Mouse (Mus musculus): ENCODE measurements at regions not wholly inside any gene's neighbourhood (a gene's known extent, or its start where the extent isn't known, plus 50 kb on each side); places are given as distances from the start of the nearest gene placed in this dataset.

DNA sequence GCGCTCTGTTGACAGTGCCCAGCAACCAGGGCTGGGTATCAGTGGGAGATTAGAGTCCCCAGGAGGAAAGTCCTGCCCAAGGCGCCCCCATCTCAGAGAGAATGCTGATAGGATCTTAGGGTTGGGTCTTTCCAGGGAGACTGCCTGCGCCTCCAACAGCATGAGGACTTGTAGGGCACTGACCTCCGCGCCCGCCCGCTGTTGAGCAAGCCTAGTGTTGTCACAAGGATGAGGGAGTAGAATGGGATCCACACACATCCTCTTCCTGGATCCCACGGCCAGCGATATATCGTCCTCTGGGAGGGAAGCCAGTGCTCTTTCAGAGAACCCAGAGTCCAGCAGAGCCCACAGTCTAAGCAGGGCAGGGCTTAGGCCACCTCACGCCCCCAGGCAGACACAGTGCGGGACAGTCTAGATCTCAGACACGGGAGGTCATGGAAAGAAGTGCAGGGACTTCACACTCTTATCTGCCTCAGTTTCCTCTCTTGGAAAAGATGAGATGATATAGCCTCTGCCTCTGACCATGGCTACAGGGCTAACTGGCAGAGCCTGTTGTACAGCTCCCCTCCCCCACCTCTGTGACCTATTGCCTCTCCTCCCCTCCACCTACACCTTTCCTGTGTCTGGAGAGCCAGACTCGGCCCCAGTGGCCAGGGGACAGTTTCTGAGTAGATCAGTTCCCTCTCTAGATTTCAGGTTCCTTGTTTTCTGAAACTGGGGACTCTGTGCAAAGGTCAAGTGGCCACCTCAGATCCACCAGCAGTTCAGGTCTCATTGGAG lies 52.0 kb upstream of the Dusp5 start:
- no peak for DNase-seq (ENCODE audit: low read depth)

DNA sequence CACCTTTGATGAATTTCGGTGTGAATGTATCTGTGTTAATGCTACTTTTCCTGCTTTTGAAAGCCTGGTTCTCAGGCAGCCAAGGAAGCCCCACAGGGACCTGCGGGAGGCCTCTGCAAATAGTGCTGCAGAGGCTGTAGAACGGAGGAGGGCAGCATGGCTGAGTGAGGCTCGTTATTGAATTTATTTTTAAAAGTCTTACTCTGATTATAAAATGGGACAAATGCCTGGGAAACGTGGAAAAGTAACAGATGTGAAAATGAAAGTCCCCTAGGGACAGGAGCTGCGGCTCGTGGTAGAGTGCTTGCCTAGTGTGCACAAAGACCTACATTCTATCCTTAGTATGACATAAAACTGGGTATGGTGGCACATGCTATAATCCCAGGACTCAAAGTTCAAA lies 59.7 kb upstream of the Dusp5 start:
- DNase-seq (ENCODE audit: low read depth) = no peak

DNA sequence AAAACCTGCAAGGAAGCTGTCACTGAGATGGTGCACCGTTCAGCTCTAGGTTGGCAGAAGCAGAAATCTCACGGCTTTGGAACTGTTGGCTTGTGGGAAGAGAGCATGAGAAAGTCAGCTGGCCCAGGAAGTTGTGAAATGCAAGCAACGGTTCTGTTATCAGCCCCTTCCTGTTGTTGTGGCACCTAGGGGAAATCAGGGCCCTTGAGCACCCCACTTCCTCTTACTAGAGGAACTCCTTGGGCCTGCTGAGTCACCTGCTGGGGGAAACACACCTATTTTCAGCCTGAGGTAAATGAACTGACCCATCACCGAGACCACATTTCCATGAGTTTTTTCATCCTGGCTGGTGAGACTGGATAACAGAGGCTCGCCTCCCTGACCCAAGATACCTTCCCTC lies 64.2 kb upstream of the Dusp5 start:
- peak; percentile 86 for DNase-seq (ENCODE audit: low read depth)

GRCm38 (mm10) chr19:53464135-53464534 lies 64.8 kb upstream of the Dusp5 start:
- peak; percentile 51 for DNase-seq (ENCODE audit: low read depth)

GRCm38 (mm10) chr19:53461025-53462015 lies 67.6 kb upstream of the Dusp5 start:
- peak; percentile 52 for DNase-seq (ENCODE audit: low read depth)

DNA sequence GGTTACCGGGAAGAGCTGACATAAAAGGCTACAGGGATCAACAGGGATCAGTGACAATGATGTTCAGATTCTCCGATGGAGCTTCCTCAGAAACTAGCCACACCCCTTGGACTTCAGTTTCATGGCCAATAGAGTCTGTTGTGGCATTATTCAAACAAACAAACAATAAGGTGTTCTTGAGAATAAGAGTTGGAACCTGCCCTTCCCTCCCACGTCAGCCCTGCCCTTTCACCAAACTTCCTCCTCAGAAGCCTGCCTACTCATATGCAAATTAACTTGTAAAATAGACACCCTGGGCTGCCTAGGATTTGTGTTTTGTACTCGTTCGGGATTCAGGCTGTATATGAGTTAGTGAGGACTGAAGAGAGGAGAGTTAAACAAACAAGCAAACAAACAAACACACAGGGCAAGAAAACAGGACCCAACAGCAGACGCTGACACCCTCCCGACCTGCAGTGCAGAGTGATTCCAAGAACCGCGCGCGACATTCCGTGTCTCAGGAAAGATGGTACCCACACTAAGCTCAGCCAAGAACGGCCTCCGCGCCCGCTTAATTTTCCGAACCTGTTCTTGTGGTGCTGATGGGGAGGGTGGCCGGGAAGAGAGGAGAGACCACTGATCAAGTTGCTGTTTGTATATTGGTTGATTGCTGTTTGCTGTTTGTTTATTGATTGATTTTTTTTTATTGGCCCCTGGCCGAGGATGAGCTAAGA lies 68.4 kb upstream of the Dusp5 start:
- DNase-seq (ENCODE audit: low read depth) = peak; percentile 62

- no peak for DNase-seq (ENCODE audit: low read depth)
These were observed 69.0 kb upstream of the Smndc1 start for GRCm38 (mm10) chr19:53459407-53459788.

- no peak for DNase-seq (ENCODE audit: low read depth)
These were observed 68.5 kb upstream of the Smndc1 start for GRCm38 (mm10) chr19:53458770-53459406.

DNA sequence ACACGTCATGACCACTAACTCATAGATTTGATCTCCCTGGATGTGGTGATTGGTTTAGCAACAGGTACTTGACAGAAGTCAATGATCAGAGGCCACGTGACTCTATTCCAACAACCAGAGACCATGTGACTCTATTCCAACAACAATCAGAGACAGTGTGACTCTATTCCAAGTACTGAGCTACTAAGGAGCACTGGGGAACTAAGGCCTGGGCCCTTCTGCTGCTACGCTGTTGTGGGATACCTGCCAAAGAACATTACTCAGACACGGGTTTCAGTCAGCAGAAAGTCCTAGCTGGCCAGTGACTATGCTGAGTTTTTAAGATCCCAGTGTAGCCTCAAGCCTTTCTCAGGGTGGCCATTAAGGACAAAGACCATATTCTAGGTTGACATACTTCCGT lies 66.3 kb upstream of the Smndc1 start:
- no peak for DNase-seq (ENCODE audit: low read depth)

DNA sequence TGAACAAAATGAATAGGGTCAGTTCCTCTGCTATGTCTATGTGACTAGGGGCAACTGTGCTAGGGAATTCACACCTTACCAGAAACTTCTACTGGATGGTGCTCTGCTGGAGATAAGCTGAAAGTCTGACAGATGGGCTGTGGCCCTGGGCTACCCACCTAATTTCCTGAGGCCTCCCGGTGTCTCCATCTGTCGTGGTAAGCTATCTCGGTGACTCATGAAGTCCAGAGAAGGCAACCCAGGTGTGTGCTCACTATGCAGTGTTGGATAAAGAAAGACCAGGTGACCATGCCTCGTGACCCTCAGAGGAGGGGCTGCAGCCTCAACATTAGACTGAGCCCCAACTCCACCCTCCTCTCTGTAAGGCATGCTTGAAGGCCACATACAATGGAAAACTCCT lies 64.2 kb upstream of the Smndc1 start:
- DNase-seq (ENCODE audit: low read depth) = no peak

DNA sequence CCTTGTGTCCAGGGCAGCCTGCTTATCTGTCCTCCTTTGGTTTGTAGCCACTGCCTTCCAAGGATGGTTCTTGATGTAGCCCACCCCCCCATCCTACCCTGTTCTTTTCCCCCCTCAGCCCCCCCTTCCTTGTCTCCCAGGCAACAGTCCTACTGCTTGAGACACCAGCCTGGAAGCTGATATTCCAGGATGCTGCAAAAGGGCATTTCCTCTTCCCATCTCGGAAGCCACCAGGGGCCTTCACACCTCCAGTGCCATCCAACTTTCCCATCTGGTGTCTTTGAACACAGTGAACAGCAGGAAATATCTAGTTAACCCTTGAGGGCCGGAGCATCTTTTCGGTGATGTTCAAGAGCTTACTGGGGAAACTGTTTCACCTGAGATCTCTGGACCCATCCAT lies 63.7 kb upstream of the Smndc1 start:
- no peak for DNase-seq (ENCODE audit: low read depth)

GRCm38 (mm10) chr19:53453317-53453947 lies 63.1 kb upstream of the Smndc1 start:
- no peak for DNase-seq (ENCODE audit: low read depth)

DNA sequence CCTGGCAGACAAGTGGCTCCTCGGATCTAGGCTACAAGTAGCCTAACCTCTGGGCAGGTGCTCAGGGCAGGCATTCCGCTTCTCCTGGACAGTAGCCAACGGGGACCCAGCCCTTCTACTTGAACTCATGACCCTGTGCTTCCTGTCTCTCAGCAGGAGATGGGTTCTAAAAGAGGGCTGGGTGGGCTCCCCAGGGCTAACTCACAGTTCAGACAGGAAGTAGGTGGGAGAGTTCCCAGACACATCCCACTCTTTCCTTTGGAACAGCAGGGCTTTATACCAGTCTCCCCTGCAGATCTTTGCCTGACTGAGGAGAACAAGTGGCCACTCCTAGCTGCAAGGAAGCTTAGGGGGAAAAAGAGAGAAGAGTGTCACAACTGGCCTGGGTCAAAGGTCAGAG lies 62.0 kb upstream of the Smndc1 start:
- DNase-seq (ENCODE audit: low read depth) = no peak

GRCm38 (mm10) chr19:53451388-53451922 lies 61.1 kb upstream of the Smndc1 start:
- no peak for DNase-seq (ENCODE audit: low read depth)

- DNase-seq (ENCODE audit: low read depth) = no peak
These were observed 60.4 kb upstream of the Smndc1 start for GRCm38 (mm10) chr19:53450624-53451387.

- no peak for DNase-seq (ENCODE audit: low read depth)
These were observed 58.9 kb upstream of the Smndc1 start for GRCm38 (mm10) chr19:53449137-53449783.

DNA sequence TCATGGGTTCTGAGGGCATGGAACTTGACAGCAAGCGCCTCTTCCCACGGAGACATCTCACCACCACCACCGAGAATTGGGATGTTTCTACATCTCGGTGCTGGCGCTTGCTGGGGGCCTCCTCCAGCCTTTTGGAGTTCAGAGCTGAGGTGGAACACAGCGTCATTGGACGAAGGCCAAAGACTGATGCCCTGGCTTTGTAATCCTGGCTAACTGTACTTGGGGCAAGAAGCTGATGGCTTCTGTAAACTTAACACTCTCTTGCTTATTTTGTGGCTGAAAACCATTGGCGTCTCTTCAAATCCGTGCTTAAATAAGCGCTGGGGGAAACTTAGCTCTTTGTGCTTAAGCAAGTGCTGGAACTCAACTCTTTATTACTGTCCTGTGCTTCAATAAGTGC lies 57.8 kb upstream of the Smndc1 start:
- DNase-seq (ENCODE audit: low read depth) = no peak

GRCm38 (mm10) chr19:53447754-53448153 lies 57.4 kb upstream of the Smndc1 start:
- DNase-seq (ENCODE audit: low read depth) = no peak

GRCm38 (mm10) chr19:53446216-53446615 lies 55.8 kb upstream of the Smndc1 start:
- no peak for DNase-seq (ENCODE audit: low read depth)

DNA sequence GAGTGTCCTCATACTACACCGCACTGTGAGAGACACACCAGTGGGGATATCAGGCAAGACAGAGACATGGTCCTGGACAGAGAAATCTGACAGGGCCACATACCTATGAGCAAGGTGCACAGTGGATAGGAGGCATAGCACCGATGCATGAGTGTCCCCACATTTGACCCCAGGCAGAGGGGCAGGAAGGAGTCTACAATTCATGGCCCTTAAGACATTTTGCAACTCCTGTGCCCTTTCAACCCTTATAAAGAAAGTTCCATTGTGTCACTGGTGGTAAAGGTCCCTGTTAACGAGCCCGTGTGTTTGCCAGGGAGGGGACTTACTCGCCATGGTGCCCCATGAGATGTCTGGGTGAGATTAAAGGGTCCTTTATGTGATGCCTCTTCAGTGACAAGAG lies 54.3 kb upstream of the Smndc1 start:
- DNase-seq (ENCODE audit: low read depth) = no peak

All from naive thymus-derived CD4-positive, alpha-beta T cell, adult 2 months (primary cell).